Mouse (Mus musculus) ES-E14 (cell line): ENCODE results near the gene Sdad1. TPM values are rescaled to one million over a fixed set of nuclear protein-coding genes. Genes with fewer than 3 reads are reported as not detected.

Experiments
- DNase-seq: peaks from one replicate; pipeline ENCODE4 v3.0.0-alpha.2; 2013; ENCODE audit warnings: low read depth, low spot score
- H3K27ac ChIP-seq: 2 replicates; pipeline ENCODE4 v1.5.1; 2012; ENCODE audit warnings: low read depth, mild to moderate bottlenecking, low read length, moderate library complexity, mixed read lengths; ENCODE audit not compliant: poor library complexity, insufficient read depth, severe bottlenecking
- H3K36me3 ChIP-seq: 2 replicates; pipeline ENCODE4 v1.6.1; 2012; ENCODE audit warnings: mild to moderate bottlenecking, low read length, moderate library complexity, mixed read lengths; ENCODE audit not compliant: control insufficient read depth, poor library complexity, insufficient read depth, severe bottlenecking
- H3K4me1 ChIP-seq, 2 experiments: fragments of 150-350 bp in 1 of 2; sonication (generic) in 1 of 2; 2 replicates each; pipeline ENCODE4 v1.6.1; 2012; ENCODE audit warnings: low read length in 2 of 2, mild to moderate bottlenecking in 1 of 2, mixed read lengths in 1 of 2; ENCODE audit not compliant: control insufficient read depth in 2 of 2, insufficient read depth in 2 of 2, poor library complexity in 1 of 2
- H3K4me3 ChIP-seq, 2 experiments: fragments of 150-350 bp in 1 of 2; sonication (generic) in 1 of 2; 2 replicates each; pipeline ENCODE4 v1.5.1; 2012; ENCODE audit warnings: low read length in 2 of 2, low read depth in 1 of 2, mild to moderate bottlenecking in 1 of 2, mixed read lengths in 1 of 2; ENCODE audit not compliant: insufficient read depth in 1 of 2, poor library complexity in 1 of 2, severe bottlenecking in 1 of 2
- H3K9ac ChIP-seq: 2 replicates; pipeline ENCODE4 v1.6.1; 2012; ENCODE audit warnings: low read depth, mild to moderate bottlenecking, low read length, mixed read lengths; ENCODE audit not compliant: poor library complexity, insufficient read depth, severe bottlenecking
- H3K9me3 ChIP-seq: fragments of 150-350 bp; sonication (generic); 2 replicates; pipeline ENCODE4 v1.6.1; 2012; ENCODE audit warnings: low read depth, mild to moderate bottlenecking, low read length; ENCODE audit not compliant: control insufficient read depth, insufficient read depth
- CHD2 ChIP-seq: IDR thresholded peaks from 2 replicates; pipeline ENCODE4 v1.6.1; 2014; ENCODE audit warnings: mild to moderate bottlenecking, low read depth, low read length, inconsistent platforms
- HCFC1 ChIP-seq: IDR thresholded peaks from 2 replicates; pipeline ENCODE4 v1.6.1; 2012; ENCODE audit warnings: low read length, inconsistent platforms, borderline replicate concordance; ENCODE audit not compliant: insufficient read depth
- MAFK ChIP-seq: IDR thresholded peaks from 2 replicates; pipeline ENCODE4 v1.6.1; 2014; ENCODE audit warnings: mild to moderate bottlenecking, low read depth, low read length, inconsistent platforms; ENCODE audit not compliant: insufficient read depth
- ZC3H11A ChIP-seq: IDR thresholded peaks from 2 replicates; pipeline ENCODE4 v1.6.1; 2012; ENCODE audit warnings: low read depth, mild to moderate bottlenecking, inconsistent platforms, low read length, borderline replicate concordance
- ZNF384 ChIP-seq: IDR thresholded peaks from 2 replicates; pipeline ENCODE4 v1.6.1; 2012; ENCODE audit warnings: low read depth, low read length, inconsistent platforms
- in situ Hi-C, 2 experiments: fragments of 600-800 bp; cut with MboI; formaldehyde crosslinking; loops; one replicate each; pipeline ENCODE4 v1.15.1; 2025; ENCODE audit warnings: low sequenced_read_pairs in 2 of 2, inconsistent platforms in 1 of 2; ENCODE audit not compliant: unreplicated experiment in 2 of 2
- total RNA-seq: library from RNA; depleted of rRNA; stranded (reverse); fragments of 300-350 nt; gene quantifications from 2 replicates; pipeline ENCODE4 v1.2.3, GENCODE M21; 2012

Gene Sdad1
- total RNA-seq, 1 experiment, result 63.9 TPM

DNA sequence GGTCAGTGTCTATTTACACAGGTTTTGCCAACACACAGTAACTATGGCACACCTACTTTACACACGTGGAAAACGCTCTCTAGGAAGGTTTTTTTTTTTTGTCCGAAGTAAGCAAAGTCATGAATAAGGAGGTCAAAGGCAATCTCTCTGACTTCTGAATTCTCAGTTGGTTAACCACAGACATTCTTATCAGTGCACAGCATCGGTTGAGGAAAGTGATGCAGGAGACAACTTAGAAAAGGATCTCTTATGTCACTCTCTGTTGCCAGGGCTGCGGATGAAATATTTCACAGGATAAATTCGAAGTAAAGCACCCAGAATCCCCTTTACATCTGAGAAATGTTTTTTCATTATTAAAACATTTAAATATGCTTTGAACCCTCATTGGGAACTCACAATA lies 17.1 kb upstream of the Sdad1 start:
- DNase-seq, result no peak
- in situ Hi-C loops, result no loop called here
- Histone ChIP-seq H3K27ac (no peak overlapping the region), H3K4me3 (no peak overlapping the region), H3K36me3 (no peaks in the 10 kb centered on the region), H3K9ac (no peak overlapping the region), H3K9me3 (no peaks in the 10 kb centered on the region), H3K4me1 (no peaks in the 10 kb centered on the region)
- TF ChIP-seq CHD2, result no peak
- no peak for TF ChIP-seq ZC3H11A
- TF ChIP-seq ZNF384, result no peak
- no peak for TF ChIP-seq HCFC1

DNA sequence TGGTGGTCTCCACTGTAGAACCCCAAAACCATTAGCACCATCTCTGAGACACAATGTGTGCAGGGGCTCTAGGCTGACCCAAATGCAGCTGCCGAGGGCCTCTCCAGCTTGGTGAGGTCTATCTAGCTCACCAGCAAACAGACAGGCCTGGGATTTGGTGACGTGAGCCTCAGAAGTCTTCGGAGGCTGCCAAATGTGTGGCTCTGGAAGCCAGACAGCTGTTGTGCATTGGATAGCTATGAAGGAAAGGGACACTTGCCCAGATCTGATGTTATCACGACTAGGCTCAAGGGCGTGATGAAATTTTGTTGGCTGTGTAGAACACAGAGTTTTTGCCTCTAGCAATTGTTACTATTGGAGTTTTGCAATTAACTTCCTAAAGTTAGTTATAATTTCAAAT lies 13.0 kb upstream of the Sdad1 start:
- no peak overlapping the region for H3K4me3 ChIP-seq
- H3K9ac ChIP-seq, result no peak overlapping the region
- in situ Hi-C loops, result no loop called here
- H3K27ac ChIP-seq, result no peak overlapping the region
- DNase-seq, result no peak
- no peak for TF ChIP-seq ZNF384
- TF ChIP-seq CHD2, result no peak
- TF ChIP-seq MAFK, result no peak
- no peak for TF ChIP-seq ZC3H11A
- no peak for TF ChIP-seq HCFC1
- H3K4me1 ChIP-seq, result no peaks in the 10 kb centered on the region
- no peaks in the 10 kb centered on the region for H3K36me3 ChIP-seq
- 0 out of 2 replicates have a peak, but pooled peaks cover 2% of the 10 kb centered on the region for H3K9me3 ChIP-seq

DNA sequence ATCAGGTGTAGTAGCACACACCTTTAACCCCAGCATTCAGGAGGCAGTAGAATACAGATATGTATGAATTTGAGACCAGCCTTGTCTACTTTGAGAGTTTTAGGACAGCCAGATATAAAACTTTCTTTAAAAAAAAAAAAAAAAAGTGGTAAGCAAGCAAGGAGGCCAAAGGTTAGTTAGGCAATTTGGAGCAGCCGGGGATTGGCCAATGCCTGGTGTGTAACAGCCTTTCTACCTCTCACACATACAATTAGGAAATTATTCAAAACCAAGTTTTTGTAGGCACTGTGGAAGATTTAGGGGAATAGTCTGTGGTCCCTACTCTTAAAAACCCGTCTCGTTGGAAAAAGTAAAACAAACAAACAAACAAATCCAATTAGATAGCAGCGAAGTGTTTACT lies 12.3 kb upstream of the Sdad1 start:
- in situ Hi-C loops, result no loop called here
- TF ChIP-seq CHD2 (no peak), MAFK (no peak), ZNF384 (no peak), HCFC1 (no peak), ZC3H11A (no peak)

GRCm38 (mm10) chr5:92321631-92322400 lies 11.5 kb upstream of the Sdad1 start:
- TF ChIP-seq MAFK (no peak), CHD2 (no peak), ZC3H11A (no peak), HCFC1 (no peak), ZNF384 (no peak)
- no peak overlapping the region for H3K4me3 ChIP-seq
- DNase-seq, result no peak
- no peaks in the 10 kb centered on the region for H3K4me1 ChIP-seq
- no peak overlapping the region for H3K27ac ChIP-seq
- H3K36me3 ChIP-seq, result no peaks in the 10 kb centered on the region
- in situ Hi-C loops, result no loop called here
- H3K9me3 ChIP-seq, result 0 out of 2 replicates have a peak, but pooled peaks cover 2% of the 10 kb centered on the region
- H3K9ac ChIP-seq, result no peak overlapping the region

More for the DNA sequence above, 12.3 kb upstream of the Sdad1 start:
- Histone ChIP-seq H3K4me3 (no peak overlapping the region), H3K36me3 (no peaks in the 10 kb centered on the region), H3K4me1 (no peaks in the 10 kb centered on the region), H3K9me3 (0 out of 2 replicates have a peak, but pooled peaks cover 2% of the 10 kb centered on the region), H3K9ac (no peak overlapping the region), H3K27ac (no peak overlapping the region)
- no peak for DNase-seq

- Histone ChIP-seq H3K9ac (no peak overlapping the region), H3K4me3 (no peak overlapping the region), H3K36me3 (no peaks in the 10 kb centered on the region), H3K4me1 (no peaks in the 10 kb centered on the region), H3K27ac (no peak overlapping the region), H3K9me3 (0 out of 2 replicates have a peak, but pooled peaks cover 2% of the 10 kb centered on the region)
- TF ChIP-seq MAFK (no peak), ZNF384 (no peak), CHD2 (no peak), HCFC1 (no peak), ZC3H11A (no peak)
- in situ Hi-C loops, result no loop called here
- no peak for DNase-seq
Observed at GRCm38 (mm10) chr5:92318596-92318995, 8.3 kb upstream of the Sdad1 start.
